Mouse (Mus musculus): ENCODE data around the gene Hip1r.

Hip1r gene

DNA sequence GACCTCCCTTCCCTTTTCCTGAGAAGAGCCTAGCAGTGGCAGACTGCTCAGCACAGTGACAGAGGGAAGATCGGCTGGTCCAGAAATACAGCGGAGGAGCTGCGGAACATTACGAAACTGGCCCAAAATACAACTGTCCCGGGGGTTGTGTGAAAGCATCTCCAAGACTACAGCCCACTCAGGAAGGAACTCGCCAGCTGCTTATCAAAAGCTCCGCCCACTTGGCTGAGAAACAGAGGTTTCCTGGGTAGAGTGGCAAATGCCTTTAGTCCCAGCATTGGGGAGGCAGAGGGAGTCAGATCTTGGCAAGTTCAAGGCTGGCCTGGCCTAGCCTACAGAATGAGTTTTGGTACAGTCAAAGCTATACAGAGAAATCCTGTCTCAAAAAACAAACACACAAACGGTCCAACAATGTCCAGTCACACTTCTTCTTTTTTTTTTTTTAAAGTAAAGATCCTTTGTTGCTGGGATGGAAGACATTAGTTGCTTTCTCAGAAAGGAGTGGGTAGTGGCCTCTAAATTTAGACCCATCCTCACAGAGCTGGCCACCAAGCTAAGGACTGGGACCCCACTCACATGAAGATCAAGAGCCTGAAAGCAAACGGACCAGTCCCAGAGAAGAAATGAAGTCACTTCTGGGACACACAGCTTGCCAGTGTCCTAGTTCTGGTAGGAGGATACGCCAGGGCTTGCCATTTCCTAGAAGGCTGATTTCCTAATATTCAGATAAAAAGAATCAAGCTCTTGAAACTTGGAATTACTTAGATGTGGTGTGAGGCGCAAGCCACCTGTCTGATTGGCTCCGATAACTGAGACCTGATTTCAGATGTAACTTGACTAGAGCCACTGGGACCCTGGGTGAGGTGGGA is 46.2 kb downstream of the Hip1r start:
- peak; percentile 77 for DNase-seq

DNA sequence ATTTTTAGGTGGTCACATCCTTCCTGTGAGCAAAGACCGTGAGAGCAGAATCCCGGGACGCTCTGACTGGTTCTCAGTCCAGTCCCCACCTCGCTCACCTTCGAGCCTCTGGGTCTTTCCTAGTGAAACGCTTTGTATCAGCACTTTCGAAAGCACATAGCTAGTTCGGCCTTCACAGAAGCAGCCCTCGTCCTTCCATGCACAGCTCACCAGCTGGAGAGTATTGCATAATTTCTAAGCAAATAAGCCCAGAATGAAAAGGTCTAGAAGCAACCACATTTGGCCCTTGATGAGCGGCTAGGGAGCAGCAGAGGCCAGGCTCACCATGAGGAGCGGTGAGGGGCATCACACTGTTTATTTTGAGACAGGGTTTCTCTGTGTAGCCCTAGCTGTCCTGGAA is 47.7 kb downstream of the Hip1r start:
- DNase-seq = no peak

GRCm38 (mm10) chr5:124021701-124022100 is 48.3 kb downstream of the Hip1r start:
- DNase-seq = no peak

- DNase-seq = no peak
These were observed 48.9 kb downstream of the Hip1r start for GRCm38 (mm10) chr5:124022365-124022764.

DNA sequence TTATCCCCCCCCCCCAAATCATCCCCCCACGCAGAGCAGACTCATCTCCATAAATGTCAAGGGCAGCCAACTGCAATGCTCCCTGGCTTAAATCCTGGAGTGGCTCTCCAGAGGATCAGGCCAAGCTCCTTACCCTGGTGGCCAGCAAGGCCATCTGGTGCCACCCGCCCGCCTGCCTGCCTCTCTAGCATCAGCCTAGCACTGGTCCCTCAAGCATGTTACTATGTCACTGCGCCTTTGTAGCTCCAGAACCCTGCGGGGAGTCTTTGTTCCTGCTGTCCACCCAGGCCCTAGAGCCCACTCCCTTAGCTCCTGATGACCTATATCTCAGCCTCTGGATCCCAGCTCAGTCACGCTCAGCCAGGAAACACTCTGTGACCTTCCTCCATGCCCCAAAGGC is 51.2 kb downstream of the Hip1r start:
- no peak for DNase-seq

- peak; percentile 48 for DNase-seq
These were observed 51.7 kb downstream of the Hip1r start for GRCm38 (mm10) chr5:124025146-124025545.

DNA sequence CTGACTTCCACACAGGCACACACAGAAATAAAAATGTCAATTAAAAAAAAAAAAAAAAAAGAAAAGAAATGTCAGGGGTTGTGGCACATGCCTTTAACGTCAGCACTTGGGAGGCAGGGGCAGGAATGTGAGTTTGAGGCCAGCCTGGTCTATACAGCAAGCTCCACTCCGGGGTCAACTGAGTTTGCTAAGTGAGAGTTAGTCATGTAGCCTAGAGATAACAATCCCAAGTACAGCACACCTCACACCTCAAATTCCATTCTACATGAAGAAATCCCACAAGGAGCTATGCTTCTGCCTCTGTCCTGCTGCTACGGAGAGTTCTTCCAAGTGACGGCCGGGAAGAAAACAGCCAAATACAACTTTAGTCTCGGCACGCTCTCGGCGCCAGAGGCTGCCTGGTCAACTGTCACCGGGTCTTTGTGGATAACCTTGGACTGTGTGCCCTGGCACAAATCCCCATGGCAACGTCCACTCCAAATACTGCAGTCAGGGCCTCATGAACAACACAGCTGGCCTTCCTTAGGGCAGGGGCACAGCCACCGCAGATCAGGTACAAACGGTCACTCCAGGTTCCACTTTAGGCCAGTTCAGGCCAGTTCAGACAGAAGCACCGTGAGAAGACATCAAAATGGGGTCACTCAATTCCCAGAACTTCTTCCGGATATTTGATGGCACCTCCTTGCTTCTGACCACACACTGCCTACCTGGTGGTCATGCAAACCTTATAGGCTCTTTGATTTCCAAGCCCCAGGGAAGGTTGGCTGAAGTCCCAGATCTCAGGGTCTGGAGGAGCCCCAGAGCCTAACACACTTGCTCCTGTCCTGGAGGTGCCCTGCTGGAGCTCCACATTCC is 52.4 kb downstream of the Hip1r start:
- peak; percentile 77 for DNase-seq

DNA sequence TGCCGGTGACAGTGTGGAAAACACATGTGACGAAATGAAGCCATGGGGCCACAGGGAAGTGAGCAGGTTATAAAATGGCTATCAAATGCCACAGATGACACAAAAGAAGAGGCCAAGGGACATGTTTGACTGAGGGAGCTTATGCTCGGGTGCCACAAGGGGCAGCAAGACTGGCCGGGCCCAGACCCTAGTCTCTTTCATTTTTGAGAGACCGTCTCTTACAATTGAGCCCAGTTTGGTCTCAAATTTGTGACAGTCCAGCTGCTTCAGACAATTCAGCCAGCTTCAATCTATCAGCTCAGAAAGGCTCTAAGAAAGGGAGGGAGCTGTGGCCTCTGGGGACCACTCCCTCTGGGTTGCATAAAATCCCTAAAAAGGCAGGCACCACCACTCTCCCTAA is 53.1 kb downstream of the Hip1r start:
- no peak for DNase-seq

DNA sequence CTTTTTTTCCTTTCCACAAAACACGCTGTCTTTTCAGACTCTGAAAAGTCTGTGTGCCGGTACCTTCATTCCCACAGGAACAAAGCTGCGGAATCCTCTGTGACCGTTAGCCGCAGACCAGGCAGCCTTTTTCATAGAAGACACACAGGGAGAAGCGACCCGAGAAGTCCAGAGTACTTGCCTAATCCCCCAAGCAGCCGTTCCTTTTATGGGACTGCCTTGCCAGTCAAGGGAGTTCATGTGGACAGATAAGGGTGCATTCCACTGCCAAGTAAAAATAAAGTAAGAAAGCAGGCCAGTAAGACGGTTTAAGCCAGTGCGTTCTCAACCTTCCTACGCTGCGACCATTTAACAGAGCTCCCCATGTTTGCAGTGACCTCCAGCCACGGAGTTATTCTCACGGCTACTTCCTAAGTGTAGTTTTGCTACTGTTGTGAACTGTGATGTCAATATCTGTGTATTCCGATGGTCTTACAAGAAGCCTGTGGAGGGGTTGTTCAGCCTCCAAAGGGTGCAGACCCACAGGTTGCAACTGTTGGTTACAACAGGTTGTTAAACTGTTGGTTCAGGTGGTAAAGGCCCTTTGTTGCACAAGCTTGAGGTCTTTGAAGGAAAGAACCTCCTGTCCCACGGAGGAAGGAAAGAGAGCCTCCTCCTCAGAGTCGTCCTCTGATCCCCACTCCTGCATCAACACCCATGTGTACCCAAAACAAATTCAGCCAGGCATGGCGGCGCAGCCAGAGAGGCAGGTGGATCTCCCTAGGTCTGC is 54.5 kb downstream of the Hip1r start:
- DNase-seq = no peak

GRCm38 (mm10) chr5:124028680-124029079 is 55.3 kb downstream of the Hip1r start:
- DNase-seq = no peak

DNA sequence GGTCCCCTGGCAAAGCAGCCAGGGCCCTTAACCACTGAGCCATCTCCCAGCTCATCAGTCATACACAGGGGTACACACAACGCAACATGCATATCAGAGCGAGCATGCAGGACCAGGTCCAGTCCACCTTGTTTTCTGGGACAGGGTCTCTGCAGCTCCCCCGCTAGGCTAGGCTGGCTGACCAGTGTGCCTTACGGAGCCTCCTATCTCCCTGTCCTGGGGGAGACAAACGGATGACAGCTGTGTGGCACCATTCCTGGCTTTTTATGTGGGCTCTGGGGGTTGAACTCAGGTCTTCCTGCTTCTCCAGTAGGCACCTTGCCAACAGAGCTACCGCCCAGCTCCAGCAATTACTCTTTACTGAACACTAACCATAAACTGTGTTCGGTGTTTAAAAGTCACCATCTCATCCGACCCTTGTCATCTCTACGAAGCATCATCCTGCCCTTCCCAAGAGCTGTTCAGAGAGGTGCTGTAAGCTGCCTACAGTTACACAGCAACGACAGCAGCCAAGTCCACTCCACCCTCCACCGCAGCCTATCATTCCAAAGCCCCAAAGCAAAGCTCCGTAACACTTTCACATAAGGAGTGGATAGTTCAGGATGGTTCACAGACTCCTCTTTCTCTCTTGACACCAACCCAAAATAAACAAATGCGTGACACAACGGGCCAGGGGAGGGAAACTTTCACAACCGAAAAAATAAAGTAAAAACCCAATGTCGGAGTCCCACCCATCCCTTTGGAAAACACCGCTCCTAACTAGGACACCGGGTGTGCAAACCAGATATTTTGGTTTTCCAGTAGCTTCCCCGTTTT is 56.0 kb downstream of the Hip1r start:
- no peak for DNase-seq

GRCm38 (mm10) chr5:124030386-124031067 is 57.1 kb downstream of the Hip1r start:
- no peak for DNase-seq

GRCm38 (mm10) chr5:124031068-124031955 is 57.9 kb downstream of the Hip1r start:
- no peak for DNase-seq

DNA sequence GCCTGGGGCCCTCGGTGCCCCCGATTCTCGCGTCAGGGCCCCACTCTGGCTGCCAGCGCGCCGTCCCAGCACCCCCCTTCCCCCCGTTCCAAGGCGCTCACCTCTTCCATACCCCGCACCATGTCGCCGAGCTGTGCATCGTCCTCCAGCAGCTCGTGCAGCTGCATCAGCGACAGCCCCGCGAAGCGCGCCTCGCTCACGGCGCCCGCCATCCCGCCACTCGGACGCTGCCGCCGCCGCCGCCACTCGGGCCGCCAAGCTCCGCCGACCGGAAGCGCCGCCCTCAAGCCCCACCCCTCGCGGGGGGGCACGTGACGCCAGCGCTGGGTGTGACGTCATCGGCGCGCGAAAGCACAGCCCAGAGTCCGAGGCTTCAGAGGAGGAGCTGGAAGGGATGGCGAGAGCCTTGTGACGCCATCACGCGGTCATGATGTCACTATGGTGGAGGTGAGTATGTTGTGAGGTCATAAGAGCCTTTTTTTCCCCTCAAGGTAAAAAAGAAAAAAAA is 58.6 kb downstream of the Hip1r start, which contains the start of gene Vps37b:
Gene Vps37b (minus strand): TSS at position 270 of the 508 bp plus-strand sequence.
- peak; percentile 93 for DNase-seq

DNA sequence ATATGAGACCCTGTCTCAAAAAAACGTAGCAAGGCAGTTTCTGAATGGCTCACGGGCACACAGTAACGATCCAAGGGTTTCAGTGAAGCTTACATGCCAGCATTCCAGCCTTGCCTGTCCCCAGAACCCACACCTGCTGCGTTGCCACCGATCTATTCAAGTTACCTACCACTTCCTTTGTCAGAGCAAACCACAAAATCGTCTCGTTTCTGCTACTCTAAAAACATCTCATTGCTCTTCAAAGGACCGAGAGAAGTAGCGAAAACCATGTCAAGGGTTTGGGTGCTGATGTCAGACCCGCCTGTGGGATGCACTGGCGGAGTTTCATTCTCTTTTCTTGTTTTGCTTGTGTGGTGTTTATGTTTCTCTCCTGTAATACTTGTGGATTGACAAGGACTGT is 61.0 kb downstream of the Hip1r start:
- DNase-seq = no peak

DNA sequence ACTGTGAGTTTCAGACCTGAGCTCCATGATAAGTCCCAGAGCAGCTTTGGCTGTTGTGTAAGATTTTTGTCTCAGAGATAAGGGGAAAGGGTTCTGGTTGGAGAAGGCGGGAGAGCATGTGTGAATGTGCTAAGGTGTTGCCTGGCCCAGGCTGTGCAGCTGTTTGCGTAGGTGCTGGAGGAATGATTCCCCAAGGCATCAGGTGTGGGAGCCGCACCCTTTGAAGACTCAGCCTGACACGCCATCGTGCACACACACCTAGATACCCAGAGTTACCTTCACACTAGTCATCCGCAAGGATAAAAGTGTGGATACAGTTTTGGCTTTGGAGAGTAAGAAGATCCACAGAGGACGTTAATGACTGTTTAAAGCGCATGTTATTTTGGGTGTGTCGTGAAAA is 62.0 kb downstream of the Hip1r start:
- no peak for DNase-seq

DNA sequence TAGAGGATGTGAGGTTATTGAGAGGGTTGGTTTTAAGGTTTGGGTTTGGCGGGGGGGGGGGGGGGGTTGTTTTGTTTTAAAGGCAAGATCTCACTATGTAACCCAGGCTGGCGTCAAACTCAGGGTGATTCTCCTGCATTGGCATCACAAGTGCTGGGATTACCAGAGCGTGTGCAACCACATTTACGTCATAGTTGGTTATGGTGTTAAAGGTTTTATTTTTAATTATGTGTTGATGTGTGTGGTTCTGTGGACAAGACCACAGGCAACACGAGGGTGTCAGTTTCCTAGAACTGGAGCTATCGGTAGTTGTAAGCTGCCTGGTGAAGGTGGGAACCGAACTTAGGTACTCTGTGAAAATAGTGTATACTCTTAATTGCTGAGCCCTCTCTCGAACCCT is 62.4 kb downstream of the Hip1r start:
- no peak for DNase-seq

GRCm38 (mm10) chr5:124036341-124036740 is 62.9 kb downstream of the Hip1r start:
- no peak for DNase-seq

- DNase-seq = no peak
These were observed 63.4 kb downstream of the Hip1r start for GRCm38 (mm10) chr5:124036836-124037235.

DNA sequence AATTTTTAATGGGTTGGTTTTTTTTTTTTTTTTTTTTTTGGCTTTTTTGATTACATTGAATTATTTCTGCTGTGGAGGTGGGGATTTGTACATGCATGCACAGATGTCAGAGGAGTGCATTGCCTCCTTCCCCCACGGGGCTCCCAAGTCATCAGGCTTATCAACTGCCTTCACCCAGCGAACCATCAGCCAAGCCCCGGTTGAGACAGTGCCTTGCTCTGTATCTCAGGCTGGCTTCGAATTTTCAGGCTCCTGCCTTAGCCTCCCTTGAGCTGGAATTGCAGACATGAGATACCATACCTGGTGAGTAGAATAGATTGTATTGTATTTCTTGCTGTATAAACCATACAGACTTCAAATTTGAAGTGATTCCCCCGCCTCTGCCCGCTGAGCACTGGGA is 66.2 kb downstream of the Hip1r start:
- no peak for DNase-seq
